Mouse (Mus musculus) heart, postnatal 0 days (tissue): ENCODE data around the gene Cib1.
A peak's percentile ranks its signal among the peaks of the same experiment; 100 is the strongest.

ENCODE experiments used
- CTCF ChIP-seq: IDR thresholded peaks from 2 replicates; pipeline ENCODE4 v1.5.1; 2016; ENCODE audit warnings: antibody characterized with exemption, control low read depth, low read depth
- EP300 ChIP-seq: IDR thresholded peaks from 2 replicates; pipeline ENCODE4 v1.6.1; 2016; ENCODE audit warnings: antibody characterized with exemption, low read depth

- TF ChIP-seq CTCF (peak; percentile 52), EP300 (peak; percentile 49; the same call in 1 of the 2 replicates)
Measured at GRCm38 (mm10) chr7:80246148-80246721, 13.6 kb upstream of the Cib1 start, which contains the start of gene Ttll13.
